Mouse (Mus musculus) G1E (cell line): Measurements from ENCODE around the gene Nr2f2. TPM values are rescaled to one million over a fixed set of nuclear protein-coding genes. Genes with fewer than 3 reads are reported as not detected.

Experiments used
- ATAC-seq: 2 replicates; pipeline ENCODE4 v1.8.0; 2016; ENCODE audit warnings: mild to moderate bottlenecking; ENCODE audit not compliant: insufficient number of reproducible peaks, poor library complexity, low FRiP score, severe bottlenecking; ENCODE audit errors: extremely low read depth
- DNase-seq: peaks from one replicate; pipeline ENCODE4 v3.0.0; 2012; ENCODE audit warnings: low spot score
- H3K27me3 ChIP-seq: 2 replicates; pipeline ENCODE4 v1.6.1; 2012; ENCODE audit warnings: mild to moderate bottlenecking, low read length, inconsistent platforms; ENCODE audit not compliant: insufficient read depth
- H3K36me3 ChIP-seq: replicated peaks from 2 replicates; pipeline ENCODE3; 2012; ENCODE audit warnings: mild to moderate bottlenecking, inconsistent platforms
- H3K4me1 ChIP-seq: 2 replicates; pipeline ENCODE4 v1.6.1; 2012; ENCODE audit warnings: low read depth, low read length, inconsistent platforms, mixed read lengths; ENCODE audit not compliant: insufficient read depth
- H3K4me3 ChIP-seq: 2 replicates; pipeline ENCODE4 v1.5.1; 2012; ENCODE audit warnings: low read depth, mild to moderate bottlenecking, inconsistent platforms, low read length, moderate library complexity, mixed read lengths
- H3K9me3 ChIP-seq: replicated peaks from 2 replicates; pipeline ENCODE4 v1.6.1; 2012; ENCODE audit warnings: inconsistent platforms
- CTCF ChIP-seq: IDR thresholded peaks from 2 replicates; pipeline ENCODE4 v1.5.1; 2012; ENCODE audit warnings: low read depth, low read length, inconsistent platforms, mixed read lengths
- GATA1 ChIP-seq: IDR thresholded peaks from 2 replicates; pipeline ENCODE4 v1.6.1; 2012; ENCODE audit warnings: borderline replicate concordance, low read length, inconsistent platforms, mixed read lengths
- GATA2 ChIP-seq: IDR thresholded peaks from 2 replicates; pipeline ENCODE4 v1.6.1; 2012; ENCODE audit warnings: low read depth, low read length, inconsistent platforms, borderline replicate concordance
- POLR2AphosphoS5 ChIP-seq: IDR thresholded peaks from 2 replicates; pipeline ENCODE4 v1.6.1; 2012; ENCODE audit warnings: low read depth, low read length, inconsistent platforms; ENCODE audit not compliant: insufficient replicate concordance
- TAL1 ChIP-seq: conservative IDR thresholded peaks from 2 replicates; pipeline ENCODE4 v1.6.1; 2012; ENCODE audit warnings: low read depth, low read length, inconsistent platforms, mixed read lengths
- polyA plus RNA-seq: library from polyadenylated mRNA; stranded (reverse); fragments of >175 nt; gene quantifications from 2 replicates; pipeline ENCODE4 v1.2.3, GENCODE M21; 2012
- total RNA-seq, 2 experiments: library from RNA; stranded (forward) in 1 of 2; stranded (reverse) in 1 of 2; fragments of 200-1000 nt in 1 of 2; fragments of >200 nt in 1 of 2; fragmentation: Nextera tagmentation in 1 of 2; gene quantifications; 2 replicates each; pipeline ENCODE4 v1.2.3; 2014 to 2017

The Nr2f2 gene
- total and polyA plus RNA-seq, 3 experiments, result 0.33 TPM; not detected in 2

GRCm38 (mm10) chr7:70361383-70362364, 4.9 kb downstream of the Nr2f2 start:
- Histone ChIP-seq H3K27me3 (no peaks in the 10 kb centered on the region), H3K9me3 (peaks cover 55% of the 10 kb centered on the region), H3K36me3 (no peaks in the 10 kb centered on the region), H3K4me3 (no peak overlapping the region; the same call in 1 of the 2 replicates), H3K4me1 (no peaks in the 10 kb centered on the region)
- no peak for ATAC-seq
- no peak for DNase-seq
- TF ChIP-seq CTCF (no peak), POLR2AphosphoS5 (no peak), TAL1 (no peak), GATA2 (no peak), GATA1 (no peak)

- Histone ChIP-seq H3K4me3 (no peak overlapping the region), H3K9me3 (peaks cover 61% of the 10 kb centered on the region), H3K27me3 (no peaks in the 10 kb centered on the region), H3K4me1 (no peaks in the 10 kb centered on the region), H3K36me3 (no peaks in the 10 kb centered on the region)
- no peak for ATAC-seq
- no peak for DNase-seq
- TF ChIP-seq TAL1 (no peak), CTCF (no peak), GATA1 (no peak), POLR2AphosphoS5 (no peak), GATA2 (no peak)
These were observed 5.7 kb downstream of the Nr2f2 start for GRCm38 (mm10) chr7:70360611-70361382.

- peaks cover 58% of the 10 kb centered on the region for H3K9me3 ChIP-seq
- H3K27me3 ChIP-seq, result no peaks in the 10 kb centered on the region
These were observed 6.5 kb downstream of the Nr2f2 start for GRCm38 (mm10) chr7:70359791-70360581.

GRCm38 (mm10) chr7:70358848-70359591, 7.5 kb downstream of the Nr2f2 start:
- Histone ChIP-seq H3K27me3 (no peaks in the 10 kb centered on the region), H3K9me3 (peaks cover 58% of the 10 kb centered on the region), H3K4me3 (no peak overlapping the region), H3K36me3 (no peaks in the 10 kb centered on the region), H3K4me1 (no peaks in the 10 kb centered on the region)
- TF ChIP-seq GATA2 (no peak), TAL1 (no peak), POLR2AphosphoS5 (no peak), CTCF (no peak), GATA1 (no peak)
- no peak for DNase-seq
- ATAC-seq, result no peak

More at GRCm38 (mm10) chr7:70359791-70360581, 6.5 kb downstream of the Nr2f2 start:
- Histone ChIP-seq H3K4me1 (no peaks in the 10 kb centered on the region), H3K4me3 (no peak overlapping the region; the same call in 1 of the 2 replicates), H3K36me3 (no peaks in the 10 kb centered on the region)
- ATAC-seq, result no peak
- TF ChIP-seq CTCF, result no peak
- TF ChIP-seq GATA2, result no peak
- no peak for TF ChIP-seq TAL1
- no peak for TF ChIP-seq GATA1
- no peak for DNase-seq

- ATAC-seq, result no peak
- no peak overlapping the region; the same call in 1 of the 2 replicates for H3K4me3 ChIP-seq
These were observed 8.3 kb downstream of the Nr2f2 start for GRCm38 (mm10) chr7:70358020-70358847.

More at GRCm38 (mm10) chr7:70358020-70358847, 8.3 kb downstream of the Nr2f2 start:
- H3K9me3 ChIP-seq, result peaks cover 58% of the 10 kb centered on the region
- no peak for DNase-seq
- TF ChIP-seq TAL1, result no peak
- TF ChIP-seq GATA1, result no peak
- no peak for TF ChIP-seq CTCF
- TF ChIP-seq POLR2AphosphoS5, result no peak
- TF ChIP-seq GATA2, result no peak
- no peaks in the 10 kb centered on the region for H3K27me3 ChIP-seq
- H3K4me1 ChIP-seq, result no peaks in the 10 kb centered on the region
- no peaks in the 10 kb centered on the region for H3K36me3 ChIP-seq
